Mouse (Mus musculus) MEL (cell line): ENCODE data around the gene Gm42674. TPM values are rescaled to one million over a fixed set of nuclear protein-coding genes. Genes with fewer than 3 reads are reported as not detected.
A peak's percentile ranks its signal among the peaks of the same experiment; 100 is the strongest.

Experiments
- DNase-seq: peaks from one replicate; pipeline ENCODE4 v3.0.0; 2011; ENCODE audit warnings: low read depth, low spot score
- H3K27ac ChIP-seq: 2 replicates; pipeline ENCODE4 v1.5.1; 2012; ENCODE audit warnings: low read depth, mild to moderate bottlenecking, control low read depth, low read length, moderate library complexity; ENCODE audit not compliant: control insufficient read depth
- H3K27me3 ChIP-seq, 2 experiments: fragments of 150-350 bp in 1 of 2; sonication (generic) in 1 of 2; 2 replicates each; pipeline ENCODE4 v1.6.1; 2012; ENCODE audit warnings: low read length in 2 of 2, mild to moderate bottlenecking in 2 of 2, improper control_type of control experiment in 1 of 2, moderate library complexity in 1 of 2; ENCODE audit not compliant: insufficient read depth in 2 of 2, control insufficient read depth in 1 of 2
- H3K36me3 ChIP-seq, 2 experiments: 2 replicates each; pipeline ENCODE4 v1.6.1; 2012 to 2014; ENCODE audit warnings: low read length in 2 of 2, improper control_type of control experiment in 1 of 2, inconsistent platforms in 1 of 2, mild to moderate bottlenecking in 1 of 2; ENCODE audit not compliant: insufficient read depth in 2 of 2, control insufficient read depth in 1 of 2
- H3K4me1 ChIP-seq, 2 experiments: fragments of 150-350 bp in 1 of 2; sonication (generic) in 1 of 2; 2 replicates each; pipeline ENCODE4 v1.6.1; 2012; ENCODE audit warnings: low read length in 2 of 2, improper control_type of control experiment in 1 of 2, mild to moderate bottlenecking in 1 of 2; ENCODE audit not compliant: insufficient read depth in 2 of 2, control insufficient read depth in 1 of 2
- H3K4me3 ChIP-seq, 2 experiments: fragments of 150-350 bp in 1 of 2; sonication (generic) in 1 of 2; 2 replicates each; pipeline ENCODE4 v1.5.1; 2012; ENCODE audit warnings: low read depth in 2 of 2, low read length in 2 of 2, mild to moderate bottlenecking in 2 of 2, moderate library complexity in 2 of 2, control low read depth in 1 of 2, improper control_type of control experiment in 1 of 2; ENCODE audit not compliant: control insufficient read depth in 1 of 2, insufficient read depth in 1 of 2
- H3K79me2 ChIP-seq: 2 replicates; pipeline ENCODE4 v1.6.1; 2012; ENCODE audit warnings: mild to moderate bottlenecking, low read length, moderate library complexity; ENCODE audit not compliant: control insufficient read depth, poor library complexity, insufficient read depth
- H3K9ac ChIP-seq: 2 replicates; pipeline ENCODE4 v1.6.1; 2012; ENCODE audit warnings: low read depth, mild to moderate bottlenecking, control low read depth, low read length, moderate library complexity; ENCODE audit not compliant: control insufficient read depth, poor library complexity, severe bottlenecking
- H3K9me3 ChIP-seq: fragments of 150-350 bp; sonication (generic); replicated peaks from 2 replicates; pipeline ENCODE4 v1.6.1; 2012; ENCODE audit warnings: mild to moderate bottlenecking, low read length, improper control_type of control experiment, moderate library complexity; ENCODE audit not compliant: insufficient read depth
- HCFC1 ChIP-seq: IDR thresholded peaks from 2 replicates; pipeline ENCODE4 v1.6.1; 2012; ENCODE audit warnings: low read depth, mild to moderate bottlenecking, inconsistent platforms, low read length, improper control_type of control experiment, moderate library complexity
- MAZ ChIP-seq: IDR thresholded peaks from 2 replicates; pipeline ENCODE4 v1.6.1; 2012; ENCODE audit warnings: low read depth, mild to moderate bottlenecking, inconsistent platforms, low read length, improper control_type of control experiment
- MYC ChIP-seq: IDR thresholded peaks from 2 replicates; pipeline ENCODE4 v1.6.1; 2011; ENCODE audit warnings: low read depth, mild to moderate bottlenecking, low read length, improper control_type of control experiment, moderate library complexity
- NRF1 ChIP-seq: IDR thresholded peaks from 2 replicates; pipeline ENCODE4 v1.6.1; 2014; ENCODE audit warnings: low read depth, mild to moderate bottlenecking, inconsistent platforms, low read length, improper control_type of control experiment, moderate library complexity; ENCODE audit not compliant: poor library complexity, insufficient read depth, severe bottlenecking
- RAD21 ChIP-seq: IDR thresholded peaks from 2 replicates; pipeline ENCODE4 v1.6.1; 2011; ENCODE audit warnings: mild to moderate bottlenecking, low read depth, low read length, improper control_type of control experiment
- TAL1 ChIP-seq: IDR thresholded peaks from 2 replicates; pipeline ENCODE4 v1.6.1; 2012; ENCODE audit warnings: mild to moderate bottlenecking, inconsistent platforms, low read length, moderate library complexity, mixed read lengths
- USF1 ChIP-seq: IDR thresholded peaks from 2 replicates; pipeline ENCODE4 v1.6.1; 2014; ENCODE audit warnings: low read depth, mild to moderate bottlenecking, inconsistent platforms, low read length, improper control_type of control experiment, moderate library complexity
- ZC3H11A ChIP-seq: IDR thresholded peaks from 2 replicates; pipeline ENCODE4 v1.6.1; 2012; ENCODE audit warnings: low read depth, mild to moderate bottlenecking, inconsistent platforms, low read length, improper control_type of control experiment
- ZNF384 ChIP-seq: IDR thresholded peaks from 2 replicates; pipeline ENCODE4 v1.6.1; 2012; ENCODE audit warnings: low read depth, mild to moderate bottlenecking, inconsistent platforms, low read length, improper control_type of control experiment
- polyA plus RNA-seq, 2 experiments: library from polyadenylated mRNA; stranded (reverse) in 1 of 2; unstranded in 1 of 2; fragments of >175 nt in 1 of 2; fragments of >200 nt in 1 of 2; gene quantifications; 2 replicates each; pipeline versions ENCODE4 v1.2.1 to v1.2.4; 2012; ENCODE audit warnings: low replicate concordance in 2 of 2, low read depth in 1 of 2; ENCODE audit not compliant: insufficient read length in 2 of 2, insufficient read depth in 1 of 2, missing spikeins in 1 of 2
- total RNA-seq: library from RNA; depleted of rRNA; stranded (reverse); fragments of 300-350 nt; gene quantifications from 2 replicates; pipeline ENCODE4 v1.2.3, GENCODE M21; 2012

Gm42674 gene
- total and polyA plus RNA-seq, 3 experiments = not detected

DNA sequence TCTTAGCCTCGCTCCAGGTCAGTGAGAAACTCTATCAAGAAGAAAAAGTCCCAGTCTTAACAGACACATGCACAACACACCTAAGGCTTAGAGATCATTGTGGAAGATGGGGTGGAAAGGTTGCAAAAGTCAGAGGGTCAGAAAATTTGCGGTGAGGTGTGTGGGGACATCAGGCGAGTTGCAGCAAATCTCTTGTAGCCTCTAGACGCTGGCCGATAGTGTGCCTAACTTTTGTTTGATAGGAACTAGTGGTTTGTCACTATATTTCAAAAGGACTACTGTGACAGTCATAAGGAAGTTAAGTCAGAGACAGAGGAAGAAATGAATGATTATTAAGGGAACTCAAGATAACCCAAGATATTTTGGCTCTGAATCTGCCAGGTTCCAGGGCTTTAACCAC lies 25.7 kb downstream of the Gm42674 start:
- Histone ChIP-seq H3K36me3 (no peaks in the 10 kb centered on the region), H3K9me3 (no peaks in the 10 kb centered on the region), H3K79me2 (no peaks in the 10 kb centered on the region), H3K4me3 (no peak overlapping the region), H3K4me1 (no peaks in the 10 kb centered on the region), H3K27me3 (peaks cover 15 to 22% of the 10 kb centered on the region in 2 experiments), H3K27ac (no peak overlapping the region), H3K9ac (no peak overlapping the region)
- no peak for DNase-seq
- TF ChIP-seq USF1 = no peak
- no peak for TF ChIP-seq MAZ
- TF ChIP-seq TAL1 = no peak
- TF ChIP-seq HCFC1 = no peak

DNA sequence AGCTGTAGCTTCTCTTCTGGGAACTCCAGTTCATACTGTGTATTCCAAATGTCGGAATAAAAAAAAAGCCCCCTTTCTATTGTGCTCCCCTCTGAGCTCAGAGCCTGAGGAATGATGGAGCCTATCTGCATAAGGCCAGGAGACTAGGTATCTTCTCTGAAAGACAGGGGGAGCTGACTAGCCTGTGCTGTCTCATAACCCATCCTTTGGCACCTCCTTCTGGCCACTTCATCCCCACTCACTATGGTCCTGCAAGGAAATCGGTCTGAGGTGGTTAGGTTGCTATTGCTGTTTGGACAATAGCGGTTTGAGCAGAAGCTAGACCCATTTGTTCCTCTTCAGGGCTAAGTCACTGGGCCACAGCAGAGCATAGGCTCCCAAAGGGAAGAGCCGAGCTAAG lies 26.1 kb downstream of the Gm42674 start:
- Histone ChIP-seq H3K4me1 (no peaks in the 10 kb centered on the region), H3K9ac (no peak overlapping the region), H3K9me3 (no peaks in the 10 kb centered on the region), H3K4me3 (no peak overlapping the region), H3K27me3 (peaks cover 15 to 22% of the 10 kb centered on the region in 2 experiments), H3K79me2 (no peaks in the 10 kb centered on the region), H3K36me3 (no peaks in the 10 kb centered on the region), H3K27ac (no peak overlapping the region)
- peak; percentile 3 for TF ChIP-seq RAD21
- TF ChIP-seq MYC = no peak
- DNase-seq = no peak

DNA sequence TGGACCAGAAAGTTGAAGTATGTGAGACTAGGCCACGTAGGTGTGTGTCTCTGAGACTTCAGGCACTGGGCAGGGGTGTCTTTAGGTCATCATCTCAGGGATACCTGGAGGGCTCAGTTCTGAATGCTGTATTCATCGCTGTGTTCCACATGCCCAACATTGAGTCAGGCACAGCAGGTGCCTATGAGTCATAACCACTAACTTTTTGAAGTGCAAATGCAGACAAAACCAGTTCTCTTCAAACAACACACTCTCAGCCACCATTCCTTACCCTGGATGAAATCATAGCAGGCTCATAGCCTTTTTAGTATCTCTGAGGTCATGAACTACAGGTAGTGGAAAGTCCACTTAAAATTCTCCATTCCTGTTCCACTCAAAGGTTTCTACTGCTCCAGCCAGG lies 27.6 kb downstream of the Gm42674 start:
- Histone ChIP-seq H3K4me1 (no peaks in the 10 kb centered on the region), H3K79me2 (no peaks in the 10 kb centered on the region)
- TF ChIP-seq NRF1 = no peak
- no peak for TF ChIP-seq USF1
- TF ChIP-seq, all 39 proteins: peak for 0
- Histone ChIP-seq H3K36me3 (no peaks in the 10 kb centered on the region), H3K9me3 (no peaks in the 10 kb centered on the region), H3K9ac (no peak overlapping the region), H3K27ac (no peak overlapping the region), H3K4me3 (no peak overlapping the region), H3K27me3 (peaks cover 13 to 18% of the 10 kb centered on the region in 2 experiments)
- no peak for DNase-seq

DNA sequence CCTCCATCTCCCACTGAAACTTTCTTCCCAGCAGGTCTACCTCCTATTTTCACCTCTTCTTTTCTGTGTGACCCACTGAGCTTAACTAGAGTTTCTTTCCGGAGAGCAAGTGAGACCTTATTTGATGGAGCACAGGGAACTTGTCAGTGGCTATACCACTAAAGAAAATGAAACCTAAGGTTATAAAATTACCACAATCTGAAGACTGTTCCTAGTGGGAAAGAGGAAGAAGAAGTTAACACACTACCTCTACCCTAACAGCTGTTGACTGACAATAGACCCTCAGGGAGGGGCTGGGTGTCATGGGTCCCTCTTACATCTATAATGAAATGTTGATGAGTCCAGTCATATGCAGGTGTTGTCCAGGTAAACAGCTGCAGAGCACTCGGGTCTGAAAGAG lies 30.3 kb downstream of the Gm42674 start:
- Histone ChIP-seq H3K79me2 (no peaks in the 10 kb centered on the region), H3K4me1 (no peaks in the 10 kb centered on the region), H3K9me3 (no peaks in the 10 kb centered on the region), H3K4me3 (no peak overlapping the region), H3K27ac (no peak overlapping the region), H3K36me3 (no peaks in the 10 kb centered on the region), H3K9ac (no peak overlapping the region), H3K27me3 (peaks cover 8 to 10% of the 10 kb centered on the region in 2 experiments)
- no peak for DNase-seq
- TF ChIP-seq ZC3H11A = no peak
- no peak for TF ChIP-seq ZNF384
